Mouse (Mus musculus) kidney, adult 8-10 months (tissue): ENCODE measurements at regions not wholly inside any gene's neighbourhood (a gene's known extent, or its start where the extent isn't known, plus 50 kb on each side); places are given as distances from the start of the nearest gene placed in this dataset.
"Not testable (repeated sequence)": the region's sequence is repeated elsewhere in the genome, so short reads cannot be mapped to it uniquely, and the experiment has no call there.

ENCODE experiments used
- DNase-seq, 2 experiments: peaks; one replicate each; pipeline ENCODE4 v3.0.0; 2022

- no peak for DNase-seq
Observed at GRCm38 (mm10) chr14:87612871-87613270, 196.4 kb downstream of the Tdrd3 start.

GRCm38 (mm10) chr14:87619368-87620035, 203.1 kb downstream of the Tdrd3 start:
- peak; percentile 2 to 4 for DNase-seq

- DNase-seq = no peak
Observed at GRCm38 (mm10) chr14:87631078-87631813, 214.8 kb downstream of the Tdrd3 start.

- DNase-seq = no peak
Observed at GRCm38 (mm10) chr14:87634596-87634995, 218.2 kb downstream of the Tdrd3 start.

- DNase-seq = no peak
Observed at GRCm38 (mm10) chr14:87637131-87637530, 220.7 kb downstream of the Tdrd3 start.

- no peak for DNase-seq
Observed at GRCm38 (mm10) chr14:87667910-87668309, 251.5 kb downstream of the Tdrd3 start.

- DNase-seq = no peak
Observed at GRCm38 (mm10) chr14:87669496-87669895, 253.1 kb downstream of the Tdrd3 start.

GRCm38 (mm10) chr14:87680788-87681187, 264.3 kb downstream of the Tdrd3 start:
- DNase-seq = no peak

GRCm38 (mm10) chr14:87683091-87683806, 266.8 kb downstream of the Tdrd3 start:
- DNase-seq = not testable (repeated sequence)

GRCm38 (mm10) chr14:87689866-87690265, 273.4 kb downstream of the Tdrd3 start:
- no peak for DNase-seq

- no peak for DNase-seq
Observed at GRCm38 (mm10) chr14:87736456-87736855, 320.0 kb downstream of the Tdrd3 start.

- DNase-seq = no peak
Observed at GRCm38 (mm10) chr14:87745524-87745923, 329.1 kb downstream of the Tdrd3 start.

GRCm38 (mm10) chr14:87746011-87746410, 329.6 kb downstream of the Tdrd3 start:
- no peak for DNase-seq

GRCm38 (mm10) chr14:87749068-87749467, 332.6 kb downstream of the Tdrd3 start:
- no peak for DNase-seq

GRCm38 (mm10) chr14:87749762-87750161, 333.3 kb downstream of the Tdrd3 start:
- DNase-seq = no peak

GRCm38 (mm10) chr14:87750665-87751170, 334.3 kb downstream of the Tdrd3 start:
- DNase-seq = no peak

- no peak for DNase-seq
Observed at GRCm38 (mm10) chr14:87754744-87755143, 338.3 kb downstream of the Tdrd3 start.

GRCm38 (mm10) chr14:87775332-87775890, 359.0 kb downstream of the Tdrd3 start:
- DNase-seq = no peak

- DNase-seq = no peak
Observed at GRCm38 (mm10) chr14:87799803-87800202, 383.4 kb downstream of the Tdrd3 start.

GRCm38 (mm10) chr14:87809664-87810063, 393.2 kb downstream of the Tdrd3 start:
- not testable (repeated sequence) for DNase-seq

GRCm38 (mm10) chr14:87844120-87844519, 427.7 kb downstream of the Tdrd3 start:
- DNase-seq = no peak

GRCm38 (mm10) chr14:87861486-87861885, 445.0 kb downstream of the Tdrd3 start:
- no peak for DNase-seq
